Mouse (Mus musculus): ENCODE results near the gene Cdc42se1.

- TF ChIP-seq CTCF (IDR thresholded peaks at IDR 0.05; ENCODE audit: insufficient read depth, low read depth, low read length): no peak
- no peak for TF ChIP-seq POLR2A (IDR thresholded peaks at IDR 0.05; ENCODE audit: insufficient read depth, low read depth, low read length)
Measured at GRCm38 (mm10) chr3:95203880-95204279, 24.7 kb upstream of the Cdc42se1 start.
